Mouse (Mus musculus) ovary, postnatal 14 days (tissue): Measurements from ENCODE around the gene Ccdc127.

ENCODE experiments used
- DNase-seq: peaks from one replicate; pipeline ENCODE4 v3.0.0; 2022; ENCODE audit warnings: low spot score

Gene Ccdc127

GRCm38 (mm10) chr13:74349566-74350434, at the start of gene Ccdc127, which contains the start of gene Sdha:
TSS of gene Ccdc127 (plus strand) at chr13:74350309.
TSS of gene Sdha (minus strand) at chr13:74350280.
- DNase-seq: peak; percentile 94

GRCm38 (mm10) chr13:74300925-74301606, 49.0 kb upstream of the Ccdc127 start:
- DNase-seq: peak; percentile 55

- no peak for DNase-seq
Measured at GRCm38 (mm10) chr13:74301607-74301984, 48.5 kb upstream of the Ccdc127 start.

GRCm38 (mm10) chr13:74302050-74303037, 47.8 kb upstream of the Ccdc127 start:
- no peak for DNase-seq

GRCm38 (mm10) chr13:74305380-74305779, 44.7 kb upstream of the Ccdc127 start:
- DNase-seq: no peak

GRCm38 (mm10) chr13:74305780-74306179, 44.3 kb upstream of the Ccdc127 start:
- DNase-seq: no peak

- no peak for DNase-seq
Measured at GRCm38 (mm10) chr13:74314616-74315015, 35.5 kb upstream of the Ccdc127 start.

- DNase-seq: no peak
Measured at GRCm38 (mm10) chr13:74316386-74316785, 33.7 kb upstream of the Ccdc127 start.

- no peak for DNase-seq
Measured at GRCm38 (mm10) chr13:74316789-74317169, 33.3 kb upstream of the Ccdc127 start.

GRCm38 (mm10) chr13:74317170-74317849, 32.8 kb upstream of the Ccdc127 start, which contains the start of gene Pdcd6:
TSS of gene Pdcd6 (minus strand) at chr13:74317580.
- peak; percentile 84 for DNase-seq

- no peak for DNase-seq
Measured at GRCm38 (mm10) chr13:74329321-74329720, 20.8 kb upstream of the Ccdc127 start.

- DNase-seq: no peak
Measured at GRCm38 (mm10) chr13:74341036-74341435, 9.1 kb upstream of the Ccdc127 start.

- no peak for DNase-seq
Measured at GRCm38 (mm10) chr13:74350435-74350906, 362 bp downstream of the Ccdc127 start.

GRCm38 (mm10) chr13:74356491-74356890, 6.4 kb downstream of the Ccdc127 start:
- DNase-seq: no peak

- DNase-seq: no peak
Measured at GRCm38 (mm10) chr13:74362218-74362617, 12.1 kb downstream of the Ccdc127 start.

- DNase-seq: no peak
Measured at GRCm38 (mm10) chr13:74363176-74363858, 13.2 kb downstream of the Ccdc127 start.

GRCm38 (mm10) chr13:74363859-74364235, 13.7 kb downstream of the Ccdc127 start, which contains the start of gene Lrrc14b:
TSS of gene Lrrc14b (minus strand) at chr13:74364005.
- DNase-seq: no peak

- DNase-seq: no peak
Measured at GRCm38 (mm10) chr13:74381533-74382276, 31.6 kb downstream of the Ccdc127 start.

GRCm38 (mm10) chr13:74382289-74382688, 32.2 kb downstream of the Ccdc127 start:
- no peak for DNase-seq

GRCm38 (mm10) chr13:74389730-74390129, 39.6 kb downstream of the Ccdc127 start:
- no peak for DNase-seq
